Mouse (Mus musculus) neural tube, embryonic 11.5 days (tissue): ENCODE measurements around the gene Prkcsh. TPM values are rescaled to one million over a fixed set of nuclear protein-coding genes. Genes with fewer than 3 reads are reported as not detected.

Source experiments
- ATAC-seq: fragments of 200-750 bp; cut with Nextera tagmentation; 2 replicates; pipeline ENCODE4 v1.8.0; 2017; ENCODE audit warnings: moderate number of reproducible peaks, mild to moderate bottlenecking, moderate TSS enrichment, moderate library complexity; ENCODE audit not compliant: insufficient read depth, low FRiP score, low TSS enrichment
- DNase-seq: peaks from one replicate; pipeline ENCODE4 v3.0.0-alpha.2; 2015; ENCODE audit warnings: low spot score
- H3K27ac ChIP-seq: fragments of 300-500 bp; sonication (generic); 2 replicates; pipeline ENCODE4 v1.5.1; 2014; ENCODE audit warnings: low read depth, mild to moderate bottlenecking, low read length
- H3K27me3 ChIP-seq: fragments of 300-500 bp; sonication (generic); 2 replicates; pipeline ENCODE4 v1.6.1; 2014; ENCODE audit warnings: mild to moderate bottlenecking, low read length, mixed read lengths; ENCODE audit not compliant: control insufficient read depth, insufficient read depth
- H3K36me3 ChIP-seq: fragments of 300-500 bp; sonication (generic); 2 replicates; pipeline ENCODE4 v1.6.1; 2014; ENCODE audit warnings: mild to moderate bottlenecking, low read length, moderate library complexity, mixed read lengths; ENCODE audit not compliant: control insufficient read depth, insufficient read depth
- H3K4me1 ChIP-seq: fragments of 300-500 bp; sonication (generic); 2 replicates; pipeline ENCODE4 v1.6.1; 2014; ENCODE audit warnings: low read length, mixed read lengths; ENCODE audit not compliant: control insufficient read depth, insufficient read depth
- H3K4me2 ChIP-seq: fragments of 300-500 bp; sonication (generic); 2 replicates; pipeline ENCODE4 v1.6.1; 2014; ENCODE audit warnings: low read depth, mild to moderate bottlenecking, moderate library complexity
- H3K4me3 ChIP-seq: fragments of 300-500 bp; sonication (generic); 2 replicates; pipeline ENCODE4 v1.5.1; 2014; ENCODE audit warnings: low read depth, low read length
- H3K9ac ChIP-seq: fragments of 300-500 bp; sonication (generic); 2 replicates; pipeline ENCODE4 v1.6.1; 2014; ENCODE audit warnings: mild to moderate bottlenecking, low read length
- H3K9me3 ChIP-seq: fragments of 300-500 bp; sonication (generic); 2 replicates; pipeline ENCODE4 v1.6.1; 2016; ENCODE audit warnings: low read length; ENCODE audit not compliant: control insufficient read depth
- WGBS: fragments of 180-500 bp; shearing (Covaris S2); extraction: QIAGEN DNeasy Blood & Tissue Kit; methylation state at CpG from one replicate; pipeline ENCODE4 v1.1.7; 2014; 5-methylcytosine and 5-hydroxymethylcytosine counted together
- polyA plus RNA-seq: library from polyadenylated mRNA; unstranded; fragments of >200 nt; fragmentation: Nextera tagmentation; extraction: Ambion mirVana; gene quantifications from 2 replicates; pipeline ENCODE4 v1.2.1, GENCODE M21; 2014

Gene Prkcsh
- polyA plus RNA-seq = 91.4 and 106 TPM in 2 replicates

- H3K4me3 ChIP-seq = peak within 1 kb of the TSS; percentile 70
- DNase-seq = peak; percentile 100
- H3K9ac ChIP-seq = peak within 1 kb of the TSS; percentile 58
- H3K36me3 ChIP-seq = peaks cover 6% of the 10 kb centered on the region
- H3K9me3 ChIP-seq = no peaks in the 10 kb centered on the region
- 6% methylated on average over 57 of the region's 57 CpGs for WGBS
- H3K4me1 ChIP-seq = peaks cover 9% of the 10 kb centered on the region
- peak within 1 kb of the TSS; percentile 11; the same call in 1 of the 2 replicates for H3K27ac ChIP-seq
- peak; percentile 98 for ATAC-seq
- peak within 1 kb of the TSS; percentile 92 for H3K4me2 ChIP-seq
- H3K27me3 ChIP-seq = no peaks in the 10 kb centered on the region
Observed at GRCm38 (mm10) chr9:22002194-22003162, at the start of gene Prkcsh, which contains the start of gene Ccdc151. Gene Prkcsh (plus strand): TSS chr9:22002806. Gene Ccdc151 (minus strand): TSS chr9:22002634.

DNA sequence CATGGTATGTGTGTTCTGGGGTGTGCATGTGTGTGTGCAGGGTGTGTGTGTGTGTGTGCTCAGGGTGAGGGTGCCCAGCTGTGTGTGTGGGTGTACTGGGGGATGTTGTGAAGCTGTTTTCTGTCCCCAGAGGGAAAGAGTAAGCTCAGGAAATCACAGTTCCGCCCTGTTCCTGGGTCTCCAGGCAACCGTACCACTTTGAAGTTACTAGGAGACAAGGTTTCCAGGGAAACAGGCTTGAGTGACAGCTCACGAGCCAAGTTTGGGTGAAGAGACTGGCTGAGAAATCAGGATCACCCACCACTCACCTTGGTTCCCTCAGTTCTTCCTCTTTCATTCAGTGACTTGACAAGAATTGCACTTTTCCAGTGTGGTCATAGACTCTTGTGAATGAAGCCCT lies 49.0 kb upstream of the Prkcsh start:
- no peaks in the 10 kb centered on the region for H3K36me3 ChIP-seq
- no peak overlapping the region for H3K4me2 ChIP-seq
- H3K27me3 ChIP-seq = no peaks in the 10 kb centered on the region
- DNase-seq (no peak), ATAC-seq (no peak)
- H3K4me1 ChIP-seq = peaks cover 5% of the 10 kb centered on the region; the same call in 1 of the 2 replicates
- H3K9ac ChIP-seq = no peak overlapping the region
- no peak overlapping the region for H3K27ac ChIP-seq
- no peaks in the 10 kb centered on the region for H3K9me3 ChIP-seq
- 21% methylated on average over 3 of the region's 3 CpGs for WGBS
- H3K4me3 ChIP-seq = no peak overlapping the region

GRCm38 (mm10) chr9:21954635-21955034 lies 48.0 kb upstream of the Prkcsh start:
- no peak for ATAC-seq
- Histone ChIP-seq H3K4me3 (no peak overlapping the region), H3K4me1 (peaks cover 5% of the 10 kb centered on the region; the same call in 1 of the 2 replicates), H3K9me3 (no peaks in the 10 kb centered on the region), H3K9ac (no peak overlapping the region), H3K36me3 (no peaks in the 10 kb centered on the region), H3K27ac (no peak overlapping the region), H3K27me3 (peaks cover 5% of the 10 kb centered on the region), H3K4me2 (no peak overlapping the region)
- WGBS = 82% methylated on average over 3 of the region's 3 CpGs
- no peak for DNase-seq

GRCm38 (mm10) chr9:21955225-21955569 lies 47.4 kb upstream of the Prkcsh start:
- H3K9ac ChIP-seq = peak overlapping the region; percentile 53
- 2% methylated on average over 18 of the region's 18 CpGs for WGBS
- H3K4me3 ChIP-seq = peak overlapping the region; percentile 64
- H3K27ac ChIP-seq = 0 out of 2 replicates have a peak overlapping the region, but pooled peaks have one; percentile 49
- peaks cover 5% of the 10 kb centered on the region; the same call in 1 of the 2 replicates for H3K4me1 ChIP-seq
- peak overlapping the region; percentile 54 for H3K4me2 ChIP-seq
- no peaks in the 10 kb centered on the region for H3K9me3 ChIP-seq
- H3K27me3 ChIP-seq = peaks cover 9% of the 10 kb centered on the region
- ATAC-seq = peak; percentile 61
- H3K36me3 ChIP-seq = no peaks in the 10 kb centered on the region
- DNase-seq = no peak

DNA sequence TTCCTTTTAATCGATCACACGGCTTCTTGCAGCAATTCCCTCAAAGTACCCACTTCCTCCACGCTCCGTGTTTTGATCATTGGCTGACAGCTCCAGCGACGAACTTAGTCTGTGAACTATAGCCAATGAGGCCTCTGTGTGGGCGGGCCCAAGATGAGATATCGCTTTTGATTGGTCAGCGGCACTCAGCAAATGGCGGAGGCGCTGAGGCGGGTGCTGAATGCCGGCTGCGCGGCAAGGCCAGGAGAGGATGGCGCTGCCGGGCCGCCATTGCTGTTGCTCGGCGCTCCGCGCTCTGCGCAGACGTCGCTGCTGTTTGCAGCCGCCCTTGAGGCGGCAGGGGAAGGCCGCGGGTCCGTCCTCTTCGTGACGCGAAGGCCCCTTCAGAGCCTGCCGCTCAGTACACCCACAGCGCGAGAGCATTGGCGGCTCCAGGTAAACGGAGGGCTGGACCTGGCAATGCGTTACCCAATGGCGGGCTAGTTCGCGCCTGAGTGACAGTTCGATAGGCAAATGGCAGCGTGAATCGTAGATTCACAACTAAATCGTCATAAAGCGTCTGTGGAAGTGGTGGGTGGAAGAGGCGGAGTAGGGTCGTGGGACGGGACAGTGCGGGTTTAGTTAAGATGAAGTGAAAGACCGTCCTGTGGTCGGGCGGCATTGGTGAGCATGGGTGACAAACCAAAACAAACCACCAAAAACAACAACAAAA lies 46.9 kb upstream of the Prkcsh start, which contains the start of gene Swsap1:
TSS of gene Swsap1 (plus strand) at position 186 of the 712 bp plus-strand sequence.
- H3K36me3 ChIP-seq = no peaks in the 10 kb centered on the region
- no peaks in the 10 kb centered on the region for H3K9me3 ChIP-seq
- DNase-seq (peak; percentile 98), ATAC-seq (peak; percentile 97)
- H3K4me1 ChIP-seq = peaks cover 5% of the 10 kb centered on the region; the same call in 1 of the 2 replicates
- under 1% methylated on average over 54 of the region's 54 CpGs for WGBS
- peaks cover 15% of the 10 kb centered on the region for H3K27me3 ChIP-seq
- H3K4me3 ChIP-seq = peak within 1 kb of the TSS; percentile 64
- H3K4me2 ChIP-seq = peak within 1 kb of the TSS; percentile 60
- H3K27ac ChIP-seq = peak within 1 kb of the TSS; percentile 91
- H3K9ac ChIP-seq = peak within 1 kb of the TSS; percentile 81

GRCm38 (mm10) chr9:21958372-21958771 lies 44.2 kb upstream of the Prkcsh start:
- Histone ChIP-seq H3K36me3 (no peaks in the 10 kb centered on the region), H3K4me1 (peaks cover 9% of the 10 kb centered on the region; the same call in 1 of the 2 replicates), H3K9ac (no peak overlapping the region), H3K4me2 (no peak overlapping the region), H3K9me3 (no peaks in the 10 kb centered on the region), H3K27me3 (peaks cover 36% of the 10 kb centered on the region), H3K4me3 (no peak overlapping the region), H3K27ac (no peak overlapping the region)
- 82% methylated on average over 5 of the region's 5 CpGs for WGBS
- no peak for ATAC-seq
- DNase-seq = no peak

GRCm38 (mm10) chr9:21959244-21959643 lies 43.4 kb upstream of the Prkcsh start:
- Histone ChIP-seq H3K9me3 (no peaks in the 10 kb centered on the region), H3K36me3 (no peaks in the 10 kb centered on the region), H3K27me3 (peaks cover 38% of the 10 kb centered on the region), H3K4me2 (no peak overlapping the region), H3K4me1 (peaks cover 9% of the 10 kb centered on the region; the same call in 1 of the 2 replicates), H3K27ac (no peak overlapping the region), H3K4me3 (no peak overlapping the region), H3K9ac (no peak overlapping the region)
- ATAC-seq (no peak), DNase-seq (no peak)
- WGBS = 93% methylated on average over 7 of the region's 7 CpGs

DNA sequence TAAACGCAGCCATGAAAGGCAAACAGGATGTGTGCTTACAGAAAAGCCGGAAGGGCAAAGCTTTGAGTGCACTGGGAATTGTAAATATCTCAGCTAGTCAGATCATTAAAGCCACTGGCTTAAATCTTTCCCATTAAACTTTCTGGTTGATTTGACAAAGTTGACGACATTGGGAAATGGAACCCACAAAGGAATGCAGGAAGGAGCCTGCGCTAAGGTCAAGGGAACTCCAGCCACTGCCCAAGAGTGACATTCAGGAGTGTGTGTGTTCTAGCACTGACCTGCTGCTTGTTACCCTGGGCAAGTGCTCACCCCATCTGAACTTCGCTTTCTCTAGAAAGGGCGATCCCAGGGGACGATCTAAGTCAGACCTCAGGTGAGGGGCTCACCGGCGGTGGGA lies 42.5 kb upstream of the Prkcsh start:
- Histone ChIP-seq H3K36me3 (no peaks in the 10 kb centered on the region), H3K27me3 (peaks cover 38% of the 10 kb centered on the region), H3K27ac (no peak overlapping the region), H3K4me1 (peaks cover 9% of the 10 kb centered on the region; the same call in 1 of the 2 replicates), H3K9me3 (no peaks in the 10 kb centered on the region), H3K4me3 (no peak overlapping the region), H3K4me2 (no peak overlapping the region), H3K9ac (no peak overlapping the region)
- DNase-seq = no peak
- no peak for ATAC-seq
- 52% methylated on average over 9 of the region's 9 CpGs for WGBS
